In the genomic region with DNA sequence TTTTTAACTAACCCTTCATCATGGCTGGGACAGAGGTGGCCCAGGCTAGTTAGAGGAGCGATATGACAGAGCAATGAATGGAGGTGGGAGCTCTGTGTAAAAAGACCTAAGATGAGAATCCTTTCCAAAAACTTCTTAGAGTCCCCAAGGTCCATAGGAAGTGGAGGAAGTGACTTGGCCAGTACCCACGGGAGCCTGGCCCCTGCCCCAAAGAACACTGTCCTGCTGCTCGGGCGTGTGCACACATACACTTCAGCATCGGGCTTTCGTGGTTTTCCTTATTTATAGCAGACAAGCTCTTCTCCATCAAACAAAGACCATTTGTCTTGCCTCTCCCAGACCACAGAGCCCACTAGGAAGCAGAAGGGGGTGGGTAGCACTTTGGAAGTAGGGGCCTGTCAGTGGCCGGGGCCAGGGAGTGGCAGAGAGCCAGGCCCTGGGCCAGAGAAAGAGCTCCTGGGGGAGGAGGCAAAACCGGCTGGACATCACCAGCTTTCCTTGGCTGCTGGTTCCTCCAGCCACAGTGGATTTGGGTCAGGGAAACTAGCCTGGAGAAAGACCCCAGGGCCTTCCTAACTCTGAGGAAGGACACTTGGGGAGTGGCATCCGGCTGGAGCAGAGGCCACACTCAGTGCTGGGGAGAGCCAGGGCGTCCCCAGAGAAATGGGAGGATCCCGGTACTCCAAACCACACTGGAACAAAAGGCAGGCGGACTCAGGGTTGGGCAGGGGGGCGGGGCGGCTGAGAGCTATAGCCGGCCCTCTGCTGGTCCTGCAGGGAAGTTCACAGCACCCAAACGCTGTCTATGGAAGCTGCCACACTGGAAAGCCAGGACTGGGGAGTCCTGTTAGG, we compare ENCODE assay signal across 8 mouse cellular contexts. TPM values are rescaled to one million over a fixed set of nuclear protein-coding genes. Genes with fewer than 3 reads are reported as not detected.
DNase-seq lines count a peak whose midpoint lies in the region; ATAC-seq lines count a peak whose summit lies in the region.

No protein-coding gene starts in this region.

- H3K9me3 ChIP-seq in embryonic facial prominence, embryonic 12.5 days: no peaks in the 10 kb centered on the region
- H3K9me3 ChIP-seq in limb, embryonic 15.5 days: no peaks in the 10 kb centered on the region
- no peaks in the 10 kb centered on the region for H3K9me3 ChIP-seq in midbrain, embryonic 15.5 days
- H3K9me3 ChIP-seq in stomach, embryonic 15.5 days: no peaks in the 10 kb centered on the region

- 10% methylated on average over 16 of the region's 16 CpGs for WGBS in embryonic facial prominence, embryonic 12.5 days
- 17% methylated on average over 16 of the region's 16 CpGs for WGBS in limb, embryonic 15.5 days
- WGBS in midbrain, embryonic 15.5 days: 10% methylated on average over 16 of the region's 16 CpGs
- 11% methylated on average over 16 of the region's 16 CpGs for WGBS in stomach, embryonic 15.5 days

- peaks cover 39% of the 10 kb centered on the region for H3K36me3 ChIP-seq in embryonic facial prominence, embryonic 12.5 days
- H3K36me3 ChIP-seq in limb, embryonic 15.5 days: peaks cover 36% of the 10 kb centered on the region
- no peaks in the 10 kb centered on the region; the same call in 1 of the 2 replicates for H3K36me3 ChIP-seq in midbrain, embryonic 15.5 days (replicated peaks)
- H3K36me3 ChIP-seq in stomach, embryonic 15.5 days: peaks cover 31% of the 10 kb centered on the region

- peak overlapping the region; percentile 79 for H3K4me2 ChIP-seq in embryonic facial prominence, embryonic 12.5 days (replicated peaks)
- H3K4me2 ChIP-seq in limb, embryonic 15.5 days: peak overlapping the region; percentile 79
- peak overlapping the region; percentile 92 for H3K4me2 ChIP-seq in midbrain, embryonic 15.5 days
- peak overlapping the region; percentile 78 for H3K4me2 ChIP-seq in stomach, embryonic 15.5 days

- peak overlapping the region; percentile 87 for H3K27ac ChIP-seq in embryonic facial prominence, embryonic 12.5 days
- peak overlapping the region; percentile 74 for H3K27ac ChIP-seq in limb, embryonic 15.5 days
- peak overlapping the region; percentile 84 for H3K27ac ChIP-seq in midbrain, embryonic 15.5 days
- H3K27ac ChIP-seq in stomach, embryonic 15.5 days: peak overlapping the region; percentile 97

- no peaks in the 10 kb centered on the region for H3K27me3 ChIP-seq in embryonic facial prominence, embryonic 12.5 days
- no peaks in the 10 kb centered on the region for H3K27me3 ChIP-seq in limb, embryonic 15.5 days
- H3K27me3 ChIP-seq in midbrain, embryonic 15.5 days (replicated peaks): no peaks in the 10 kb centered on the region
- no peaks in the 10 kb centered on the region for H3K27me3 ChIP-seq in stomach, embryonic 15.5 days (replicated peaks)

- H3K4me3 ChIP-seq in embryonic facial prominence, embryonic 12.5 days: peak overlapping the region; percentile 88
- peak overlapping the region; percentile 92 for H3K4me3 ChIP-seq in limb, embryonic 15.5 days
- H3K4me3 ChIP-seq in midbrain, embryonic 15.5 days: peak overlapping the region; percentile 29
- H3K4me3 ChIP-seq in stomach, embryonic 15.5 days (replicated peaks): peak overlapping the region; percentile 84

- ATAC-seq in embryonic facial prominence, embryonic 12.5 days (ENCODE audit: insufficient number of reproducible peaks, insufficient read depth, low FRiP score, low TSS enrichment): peak; percentile 24; the same call in 1 of the 2 replicates
- ATAC-seq in limb, embryonic 15.5 days (ENCODE audit: insufficient number of reproducible peaks, low FRiP score, low TSS enrichment, low read depth): no peak; the same call in 1 of the 2 replicates
- peak; percentile 43 for ATAC-seq in midbrain, embryonic 15.5 days (replicated peaks)
- peak; percentile 32 for ATAC-seq in stomach, embryonic 15.5 days (ENCODE audit: insufficient read depth, low FRiP score, low read depth)

- peak overlapping the region; percentile 46; the same call in 1 of the 2 replicates for H3K9ac ChIP-seq in embryonic facial prominence, embryonic 12.5 days
- H3K9ac ChIP-seq in limb, embryonic 15.5 days: 0 out of 2 replicates have a peak overlapping the region, but pooled peaks have one; percentile 4
- H3K9ac ChIP-seq in midbrain, embryonic 15.5 days: peak overlapping the region; percentile 47
- no peak overlapping the region for H3K9ac ChIP-seq in stomach, embryonic 15.5 days

- DNase-seq in 3134 (ENCODE audit: extremely low read depth, insufficient read length, low spot score): peak; percentile 85
- peak; percentile 92 for DNase-seq in adrenal gland, postnatal 14 days
- DNase-seq in heart, adult 8-10 months (ENCODE audit: low spot score): peak; percentile 85
- DNase-seq in kidney, adult 9 months: peak; percentile 81

- peaks cover 38% of the 10 kb centered on the region for H3K4me1 ChIP-seq in embryonic facial prominence, embryonic 12.5 days
- peaks cover 56% of the 10 kb centered on the region for H3K4me1 ChIP-seq in limb, embryonic 15.5 days
- H3K4me1 ChIP-seq in midbrain, embryonic 15.5 days: peaks cover 44% of the 10 kb centered on the region
- peaks cover 38% of the 10 kb centered on the region for H3K4me1 ChIP-seq in stomach, embryonic 15.5 days

RNA-seq across cellular contexts. Expression of a gene that starts 4.9 kb away (rescaled TPM):
- 422 and 438 TPM in 2 replicates for total RNA-seq in adrenal gland, postnatal 14 days (2021)
- 5.2 and 6.7 TPM in 2 replicates for polyA plus RNA-seq in embryonic facial prominence, embryonic 12.5 days (2016; fragmentation: Nextera tagmentation; extraction: Ambion mirVana)
- total RNA-seq in heart, adult 8-10 months (2022): 100 to 1,000 TPM; 195 to 267 (median 235) TPM
- polyA plus RNA-seq in limb, embryonic 15.5 days (2015; fragmentation: Nextera tagmentation; extraction: Ambion mirVana): 4.1 and 5.0 TPM in 2 replicates
- 4.0 and 5.4 TPM in 2 replicates for polyA plus RNA-seq in midbrain, embryonic 15.5 days (2015; fragmentation: Nextera tagmentation; extraction: Ambion mirVana)
- 4.9 and 5.7 TPM in 2 replicates for polyA plus RNA-seq in stomach, embryonic 15.5 days (2015; fragmentation: Nextera tagmentation; extraction: Ambion mirVana)

Comparison
In these comparisons a context has a peak if more than half of its experiments do, and no peak if none do; other contexts are left out.
1. H3K4me3 ChIP-seq: peak in every context shown above with its lines; median percentile 92 in limb, embryonic 15.5 days; 88 in embryonic facial prominence, embryonic 12.5 days; 84 in stomach, embryonic 15.5 days; 29 in midbrain, embryonic 15.5 days.